7 mouse cellular contexts compared by ENCODE assay signal in the genomic region with DNA sequence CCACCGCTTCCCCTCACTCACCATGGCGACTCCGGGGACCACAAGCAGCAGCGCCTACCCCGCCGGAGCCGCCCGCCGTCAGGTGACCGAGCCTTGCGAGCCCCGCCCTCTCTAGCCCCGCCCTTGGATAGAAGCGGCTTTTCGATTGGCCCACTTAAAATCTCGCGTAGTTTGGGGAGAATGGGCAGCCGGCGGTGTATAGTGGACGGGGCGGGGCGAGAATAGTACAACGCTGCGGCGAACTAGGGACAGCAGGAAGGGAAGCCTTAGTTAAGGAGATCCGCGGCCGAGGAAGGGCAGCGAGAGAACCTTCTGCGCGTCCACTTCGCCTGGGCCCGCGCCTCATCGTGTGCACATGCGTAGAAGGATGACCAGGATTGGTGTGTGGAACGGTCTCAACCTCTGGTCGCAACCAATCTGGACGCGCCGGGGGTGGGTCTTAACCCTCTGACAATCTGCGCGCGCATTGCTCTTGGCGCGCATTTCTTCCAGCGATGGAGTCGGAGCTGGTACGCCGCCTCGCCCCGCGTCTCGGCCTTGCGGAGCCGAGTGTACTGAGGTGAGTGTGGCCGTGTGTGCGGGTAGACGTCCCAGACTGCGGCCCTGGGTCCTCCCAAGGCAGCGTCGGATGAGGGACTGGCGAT. TPM values are rescaled to one million over a fixed set of nuclear protein-coding genes. Genes with fewer than 3 reads are reported as not detected.
DNase-seq lines count a peak whose midpoint lies in the region; ATAC-seq lines count a peak whose summit lies in the region.

A gene (plus strand): TSS at position 199 of the 644 bp plus-strand sequence.
A gene (minus strand): TSS at position 369 of the 644 bp plus-strand sequence.

- no peaks in the 10 kb centered on the region for H3K27me3 ChIP-seq in intestine, embryonic 15.5 days (replicated peaks)
- H3K27me3 ChIP-seq in midbrain, embryonic 10.5 days (ENCODE audit: low read depth, poor library complexity, severe bottlenecking), result no peaks in the 10 kb centered on the region

- intact Hi-C loops in gastrocnemius, postnatal 36 days (cut with DNase I), result no loop called here
- intact Hi-C loops in left cerebral cortex, postnatal 25 days (cut with DNase I), result loop anchor here (5.0 to 10.0 kb wide), 2 partner anchors 217 to 255 kb away; a partner anchor contains a TSS

- WGBS in intestine, embryonic 15.5 days, result under 1% methylated on average over 63 of the region's 63 CpGs
- WGBS in midbrain, embryonic 10.5 days, result under 1% methylated on average over 63 of the region's 63 CpGs

- peak within 1 kb of the TSS; percentile 75 for H3K4me2 ChIP-seq in intestine, embryonic 15.5 days (replicated peaks)

- H3K9ac ChIP-seq in intestine, embryonic 15.5 days, result peak within 1 kb of the TSS; percentile 94

- peak; percentile 98 for DNase-seq in adrenal gland, adult 2 months
- DNase-seq in embryo, embryonic 11.5 days (ENCODE audit: low read depth, low spot score), result peak; percentile 95
- DNase-seq in gastrocnemius, postnatal 36 days, result peak; percentile 94
- peak; percentile 96 to 98 for DNase-seq in left cerebral cortex, postnatal 25 days (ENCODE audit: low spot score in 2 of 2)
- DNase-seq in midbrain, embryonic 10.5 days (ENCODE audit: low spot score), result peak; percentile 96
- peak; percentile 98 for DNase-seq in right cerebral cortex, postnatal 4 days

- peak within 1 kb of the TSS; percentile 91 for H3K4me3 ChIP-seq in intestine, embryonic 15.5 days (replicated peaks)
- peak within 1 kb of the TSS; percentile 95 for H3K4me3 ChIP-seq in midbrain, embryonic 10.5 days

- peak within 1 kb of the TSS; percentile 99 for H3K27ac ChIP-seq in intestine, embryonic 15.5 days
- peak within 1 kb of the TSS; percentile 98 for H3K27ac ChIP-seq in midbrain, embryonic 10.5 days (replicated peaks)

- peaks cover 11% of the 10 kb centered on the region for H3K4me1 ChIP-seq in intestine, embryonic 15.5 days (replicated peaks)
- H3K4me1 ChIP-seq in midbrain, embryonic 10.5 days, result peaks cover 37% of the 10 kb centered on the region

- H3K9me3 ChIP-seq in intestine, embryonic 15.5 days, result no peaks in the 10 kb centered on the region
- H3K9me3 ChIP-seq in midbrain, embryonic 10.5 days (replicated peaks), result no peaks in the 10 kb centered on the region

- ATAC-seq in intestine, embryonic 15.5 days, result peak; percentile 99

- H3K36me3 ChIP-seq in intestine, embryonic 15.5 days, result peaks cover 15% of the 10 kb centered on the region; the same call in 1 of the 2 replicates
- H3K36me3 ChIP-seq in midbrain, embryonic 10.5 days, result peaks cover 38% of the 10 kb centered on the region

RNA-seq across cellular contexts. Expression of the first gene that starts in this region (rescaled TPM):
- 10 to 100 TPM; 13.6 to 17.2 TPM for total RNA-seq in adrenal gland, adult 2 months (2021)
- 4.0 and 4.4 TPM in 2 replicates for polyA plus RNA-seq in adrenal gland, adult 2 months (2012; rRNA removed)
- 1 to 10 TPM; 3.5 to 4.9 TPM for total RNA-seq in gastrocnemius, postnatal 36 days (2021)
- 91.1 and 97.2 TPM in 2 replicates for polyA plus RNA-seq in intestine, embryonic 15.5 days (2015; fragmentation: Nextera tagmentation; extraction: Ambion mirVana)
- total RNA-seq in left cerebral cortex, postnatal 25 days (2021), result 10 to 100 TPM; 27.1 to 31.9 TPM
- polyA plus RNA-seq in midbrain, embryonic 10.5 days (2016; fragmentation: Nextera tagmentation; extraction: Ambion mirVana), result 145 and 157 TPM in 2 replicates

RNA-seq across cellular contexts. Expression of the second gene that starts in this region (rescaled TPM):
- total RNA-seq in adrenal gland, adult 2 months (2021), result 100 to 1,000 TPM in 1 of 2 experiments, 10 to 100 TPM in 1; 90.1 to 101 TPM
- polyA plus RNA-seq in adrenal gland, adult 2 months (2012; rRNA removed), result 3.7 and 4.3 TPM in 2 replicates
- 10 to 100 TPM; 45.3 to 52.1 TPM for total RNA-seq in gastrocnemius, postnatal 36 days (2021)
- 167 and 190 TPM in 2 replicates for polyA plus RNA-seq in intestine, embryonic 15.5 days (2015; fragmentation: Nextera tagmentation; extraction: Ambion mirVana)
- total RNA-seq in left cerebral cortex, postnatal 25 days (2021), result 100 to 1,000 TPM; 137 to 143 TPM
- 159 and 163 TPM in 2 replicates for polyA plus RNA-seq in midbrain, embryonic 10.5 days (2016; fragmentation: Nextera tagmentation; extraction: Ambion mirVana)

Comparison
In these comparisons a context has a peak if more than half of its experiments do, and no peak if none do; other contexts are left out.
1. Peak in every context shown above with its lines: DNase-seq, ATAC-seq, H3K4me3 ChIP-seq and H3K27ac ChIP-seq.
2. RNA of the first gene that starts in this region (polyA plus RNA-seq): 145 to 157 TPM in midbrain, embryonic 10.5 days and 91.1 to 97.2 TPM in intestine, embryonic 15.5 days; 4.0 to 4.4 TPM in adrenal gland, adult 2 months; every median in the first group is over 10 times any median in the second.
3. RNA of the second gene that starts in this region (polyA plus RNA-seq): 167 to 190 TPM in intestine, embryonic 15.5 days and 159 to 163 TPM in midbrain, embryonic 10.5 days; 3.7 to 4.3 TPM in adrenal gland, adult 2 months; every median in the first group is over 10 times any median in the second.